Mouse (Mus musculus) intestine, embryonic 16.5 days (tissue): ENCODE results near the gene Diras1. TPM values are rescaled to one million over a fixed set of nuclear protein-coding genes. Genes with fewer than 3 reads are reported as not detected.

Experiments used
- ATAC-seq: fragments of 200-750 bp; cut with Nextera tagmentation; 2 replicates; pipeline ENCODE4 v1.8.0; 2017; ENCODE audit warnings: moderate TSS enrichment, moderate library complexity
- H3K27ac ChIP-seq: fragments of 300-500 bp; sonication (generic); 2 replicates; pipeline ENCODE4 v1.5.1; 2014; ENCODE audit warnings: mild to moderate bottlenecking, low read length
- H3K27me3 ChIP-seq: fragments of 300-500 bp; sonication (generic); replicated peaks from 2 replicates; pipeline ENCODE4 v1.6.1; 2014; ENCODE audit warnings: low read length, control low read depth, mixed read lengths; ENCODE audit not compliant: control insufficient read depth, insufficient read depth
- H3K36me3 ChIP-seq: fragments of 300-500 bp; sonication (generic); 2 replicates; pipeline ENCODE4 v1.6.1; 2014; ENCODE audit warnings: low read length, control low read depth; ENCODE audit not compliant: control insufficient read depth, insufficient read depth
- H3K4me1 ChIP-seq: fragments of 300-500 bp; sonication (generic); 2 replicates; pipeline ENCODE4 v1.6.1; 2014; ENCODE audit warnings: low read length, control low read depth, mixed read lengths; ENCODE audit not compliant: control insufficient read depth, insufficient read depth
- H3K4me2 ChIP-seq: fragments of 300-500 bp; sonication (generic); 2 replicates; pipeline ENCODE4 v1.6.1; 2014; ENCODE audit warnings: low read depth, low read length, control low read depth
- H3K4me3 ChIP-seq: fragments of 300-500 bp; sonication (generic); 2 replicates; pipeline ENCODE4 v1.5.1; 2014; ENCODE audit warnings: mild to moderate bottlenecking, low read length
- H3K9ac ChIP-seq: fragments of 300-500 bp; sonication (generic); 2 replicates; pipeline ENCODE4 v1.6.1; 2014; ENCODE audit warnings: low read depth, low read length
- H3K9me3 ChIP-seq: fragments of 300-500 bp; sonication (generic); 2 replicates; pipeline ENCODE4 v1.6.1; 2016; ENCODE audit warnings: low read length, control low read depth; ENCODE audit not compliant: control insufficient read depth
- WGBS: fragments of 180-500 bp; shearing (Covaris S2); extraction: QIAGEN DNeasy Blood & Tissue Kit; methylation state at CpG from one replicate; pipeline ENCODE4 v1.1.7; 2014; 5-methylcytosine and 5-hydroxymethylcytosine counted together
- polyA plus RNA-seq: library from polyadenylated mRNA; unstranded; fragments of >200 nt; fragmentation: Nextera tagmentation; extraction: Ambion mirVana; gene quantifications from 2 replicates; pipeline ENCODE4 v1.2.1, GENCODE M21; 2015

Diras1 gene
- polyA plus RNA-seq, 1 experiment from 2014 or later, result 0.92 TPM

- Histone ChIP-seq H3K27me3 (no peaks in the 10 kb centered on the region), H3K36me3 (no peaks in the 10 kb centered on the region), H3K9me3 (peaks cover 2% of the 10 kb centered on the region; the same call in 1 of the 2 replicates), H3K4me2 (no peak overlapping the region), H3K4me3 (no peak overlapping the region), H3K9ac (peak overlapping the region; percentile 53), H3K27ac (peak overlapping the region; percentile 66), H3K4me1 (peaks cover 30% of the 10 kb centered on the region)
- 44% methylated on average over 11 of the region's 11 CpGs for WGBS
- ATAC-seq, result no peak
These were observed 53.1 kb downstream of the Diras1 start for GRCm38 (mm10) chr10:80972071-80972987.

GRCm38 (mm10) chr10:80971533-80971932, 53.9 kb downstream of the Diras1 start:
- Histone ChIP-seq H3K9ac (peak overlapping the region; percentile 53), H3K27me3 (no peaks in the 10 kb centered on the region), H3K4me1 (peaks cover 37% of the 10 kb centered on the region), H3K36me3 (no peaks in the 10 kb centered on the region), H3K27ac (peak overlapping the region; percentile 66), H3K4me3 (no peak overlapping the region), H3K4me2 (no peak overlapping the region), H3K9me3 (peaks cover 2% of the 10 kb centered on the region; the same call in 1 of the 2 replicates)
- 47% methylated on average over 15 of the region's 15 CpGs for WGBS
- peak; percentile 31 for ATAC-seq

GRCm38 (mm10) chr10:80970159-80970558, 55.3 kb downstream of the Diras1 start:
- ATAC-seq, result no peak
- H3K9me3 ChIP-seq, result peaks cover 2% of the 10 kb centered on the region; the same call in 1 of the 2 replicates

More at GRCm38 (mm10) chr10:80970159-80970558, 55.3 kb downstream of the Diras1 start:
- Histone ChIP-seq H3K27me3 (no peaks in the 10 kb centered on the region), H3K4me1 (peaks cover 43% of the 10 kb centered on the region), H3K36me3 (no peaks in the 10 kb centered on the region), H3K4me2 (no peak overlapping the region), H3K4me3 (no peak overlapping the region), H3K9ac (no peak overlapping the region), H3K27ac (no peak overlapping the region)
- 84% methylated on average over 8 of the region's 8 CpGs for WGBS

Other genes starting within 250 kb of the Diras1 start
- 62.3 and 63.0 TPM in 2 replicates for gene Sf3a2, start 227.5 kb downstream of the Diras1 start, polyA plus RNA-seq
- gene Plekhj1, start 227.0 kb downstream of the Diras1 start, polyA plus RNA-seq, result 120 and 135 TPM in 2 replicates
- gene Amh, start 220.4 kb downstream of the Diras1 start, polyA plus RNA-seq, result 0.07 and 0.10 TPM in 2 replicates
- gene Jsrp1, start 212.2 kb downstream of the Diras1 start, polyA plus RNA-seq, result 0.70 and 0.82 TPM in 2 replicates
- gene Oaz1, start 199.0 kb downstream of the Diras1 start, polyA plus RNA-seq, result 1,610 and 1,714 TPM in 2 replicates
- gene Lingo3, start 181.6 kb downstream of the Diras1 start, polyA plus RNA-seq, result 0.07 and 0.10 TPM in 2 replicates
- gene Lsm7, start 170.5 kb downstream of the Diras1 start, polyA plus RNA-seq, result 198 and 240 TPM in 2 replicates
- gene Sppl2b, start 170.4 kb downstream of the Diras1 start, polyA plus RNA-seq, result 36.2 and 36.6 TPM in 2 replicates
- 0.06 TPM in 1 of 2 replicates, not detected in the other for gene Tmprss9, start 153.8 kb downstream of the Diras1 start, polyA plus RNA-seq
- 390 and 410 TPM in 2 replicates for gene Timm13, start 124.7 kb downstream of the Diras1 start, polyA plus RNA-seq
- gene Lmnb2, start 107.4 kb downstream of the Diras1 start, polyA plus RNA-seq, result 38.6 and 41.0 TPM in 2 replicates
- gene Gadd45b, start 95.6 kb downstream of the Diras1 start, polyA plus RNA-seq, result 26.5 and 29.1 TPM in 2 replicates
- 3.6 and 4.0 TPM in 2 replicates for gene Gng7, start 10.7 kb downstream of the Diras1 start, polyA plus RNA-seq
- gene Slc39a3, start 11.8 kb upstream of the Diras1 start, polyA plus RNA-seq, result 18.1 and 18.9 TPM in 2 replicates
- gene Sgta, start 34.5 kb upstream of the Diras1 start, polyA plus RNA-seq, result 204 TPM in 2 replicates
- gene Thop1, start 44.4 kb upstream of the Diras1 start, polyA plus RNA-seq, result 48.7 and 53.8 TPM in 2 replicates
- 123 and 180 TPM in 2 replicates for gene Creb3l3, start 73.2 kb upstream of the Diras1 start, polyA plus RNA-seq
- 214 and 225 TPM in 2 replicates for gene Map2k2, start 80.3 kb upstream of the Diras1 start, polyA plus RNA-seq
- gene Zbtb7a, start 109.6 kb upstream of the Diras1 start, polyA plus RNA-seq, result 46.2 and 47.4 TPM in 2 replicates
- 52.5 and 54.4 TPM in 2 replicates for gene Pias4, start 142.3 kb upstream of the Diras1 start, polyA plus RNA-seq
- 526 and 531 TPM in 2 replicates for gene Eef2, start 151.0 kb upstream of the Diras1 start, polyA plus RNA-seq
- 15.4 and 47.6 TPM in 2 replicates for gene Dapk3, start 157.3 kb upstream of the Diras1 start, polyA plus RNA-seq
- gene 4930442H23Rik, start 158.2 kb upstream of the Diras1 start, polyA plus RNA-seq, result not detected in 2 replicates
- 0.17 TPM in 1 of 2 replicates, not detected in the other for gene Nmrk2, start 176.4 kb upstream of the Diras1 start, polyA plus RNA-seq
- 1.4 and 1.5 TPM in 2 replicates for gene Atcay, start 205.2 kb upstream of the Diras1 start, polyA plus RNA-seq
- 7.1 and 8.0 TPM in 2 replicates for gene Zfr2, start 207.5 kb upstream of the Diras1 start, polyA plus RNA-seq
- 2.0 and 2.3 TPM in 2 replicates for gene Matk, start 227.3 kb upstream of the Diras1 start, polyA plus RNA-seq
- gene Mrpl54, start 241.3 kb upstream of the Diras1 start, polyA plus RNA-seq, result 240 and 249 TPM in 2 replicates
- 72.2 and 83.1 TPM in 2 replicates for gene Apba3, start 241.3 kb upstream of the Diras1 start, polyA plus RNA-seq